Mouse (Mus musculus) cortical plate, adult 2 months (tissue): ENCODE data around the gene Tmem45b.

Source experiments
- CTCF ChIP-seq: fragments of 200-500 bp; IDR thresholded peaks from 2 replicates; pipeline ENCODE4 v1.5.1; 2011; ENCODE audit warnings: mild to moderate bottlenecking, control low read depth, low read length; ENCODE audit not compliant: insufficient read depth; ENCODE audit errors: extremely low read depth
- POLR2A ChIP-seq: fragments of 200-500 bp; IDR thresholded peaks from 2 replicates; pipeline ENCODE4 v1.6.1; 2011; ENCODE audit warnings: mild to moderate bottlenecking, low read length, control low read depth; ENCODE audit not compliant: insufficient read depth; ENCODE audit errors: extremely low read depth

DNA sequence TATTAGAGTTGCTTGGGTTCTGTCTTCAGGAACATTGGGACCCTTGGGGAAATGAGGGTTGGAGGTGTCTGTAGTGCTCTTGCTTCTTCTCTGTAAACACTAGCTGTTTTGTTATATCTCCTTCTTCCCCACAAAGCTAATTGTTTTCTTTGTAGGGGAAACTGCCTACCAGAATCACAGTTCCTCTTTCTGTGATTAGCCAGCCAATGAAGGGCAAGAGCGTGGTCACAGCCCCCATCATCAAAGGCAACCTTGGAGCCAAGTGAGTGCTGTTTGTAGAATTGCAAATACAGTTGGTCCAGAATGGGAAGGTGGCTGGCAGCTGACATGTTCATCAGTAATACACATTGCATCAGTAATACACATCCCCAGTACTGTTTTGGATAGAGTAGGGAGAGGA is 45.4 kb downstream of the Tmem45b start:
- no peak for TF ChIP-seq CTCF
- no peak for TF ChIP-seq POLR2A
